ENCODE assay signal across 9 mouse cellular contexts in genomic region chr2:66346181-66346580, GRCm38 (mm10).
"Had no signal": no experiment of that assay in that cellular context is flagged by ENCODE, and none has a peak within 500 bp of the region (broad histone marks: within the 10 kb centered on the region; RNA-seq: fewer than 3 reads in every experiment).

No protein-coding gene starts in this region.

- DNase-seq: lung, adult 18-20 months; lung, embryonic 14.5 days; lung, postnatal 10 days; lung, postnatal 4 days; midbrain, embryonic 14.5 days; right cerebral cortex, postnatal 14 days; thymus, adult 18-20 months; thymus, postnatal 14 days; thymus, postnatal 36 days had no signal
